Mouse (Mus musculus): Measurements from ENCODE around the gene 4930595D18Rik. TPM values are rescaled to one million over a fixed set of nuclear protein-coding genes. Genes with fewer than 3 reads are reported as not detected.

The 4930595D18Rik gene
- polyA plus RNA-seq, 2 experiments = 0.08 TPM; not detected in 1

DNA sequence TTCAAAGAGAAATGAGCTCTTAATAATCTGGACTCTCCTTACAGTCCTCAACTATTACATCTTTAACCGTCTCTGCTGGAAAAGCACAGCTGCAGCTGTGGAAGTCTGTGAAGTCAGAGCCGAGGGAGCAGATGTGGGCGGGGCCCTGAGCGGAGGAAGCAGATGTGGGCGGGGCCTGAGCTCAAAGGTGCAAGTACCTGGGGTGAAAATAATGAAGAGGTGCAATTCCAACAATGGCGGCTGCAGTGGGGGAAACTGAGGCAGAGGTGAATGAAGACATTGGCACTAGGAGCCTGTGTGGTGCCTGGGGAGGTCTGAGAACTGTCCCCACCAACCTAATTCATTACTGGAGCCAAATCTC is 34.1 kb downstream of the 4930595D18Rik start:
- no peaks in the 10 kb centered on the region for H3K9me3 ChIP-seq (ENCODE audit: control insufficient read depth, low read length)
- no peak overlapping the region for H3K27ac ChIP-seq (replicated peaks; ENCODE audit: low read depth, low read length)
- no peak overlapping the region for H3K4me2 ChIP-seq (replicated peaks; ENCODE audit: low read depth, low read length, severe bottlenecking)
- WGBS = 7% methylated on average over 6 of the region's 6 CpGs
- H3K27me3 ChIP-seq (ENCODE audit: control insufficient read depth, insufficient read depth, low read length) = no peaks in the 10 kb centered on the region
- TF ChIP-seq POLR2A (IDR thresholded peaks at IDR 0.05; ENCODE audit: borderline replicate concordance, extremely low read depth, insufficient read depth, insufficient read length) = no peak
- H3K36me3 ChIP-seq (ENCODE audit: control insufficient read depth, insufficient read depth, low read length) = no peaks in the 10 kb centered on the region
- 0 out of 2 replicates have a peak, but pooled peaks have one; percentile 44 for ATAC-seq (ENCODE audit: low FRiP score, low read depth)
- peaks cover 17% of the 10 kb centered on the region for H3K4me1 ChIP-seq (ENCODE audit: control insufficient read depth, insufficient read depth, low read length)
- no peak overlapping the region for H3K9ac ChIP-seq (ENCODE audit: low read depth, low read length, severe bottlenecking)
- no peak overlapping the region for H3K4me3 ChIP-seq (replicated peaks; ENCODE audit: low read length)
- DNase-seq (ENCODE audit: low spot score) = no peak

DNA sequence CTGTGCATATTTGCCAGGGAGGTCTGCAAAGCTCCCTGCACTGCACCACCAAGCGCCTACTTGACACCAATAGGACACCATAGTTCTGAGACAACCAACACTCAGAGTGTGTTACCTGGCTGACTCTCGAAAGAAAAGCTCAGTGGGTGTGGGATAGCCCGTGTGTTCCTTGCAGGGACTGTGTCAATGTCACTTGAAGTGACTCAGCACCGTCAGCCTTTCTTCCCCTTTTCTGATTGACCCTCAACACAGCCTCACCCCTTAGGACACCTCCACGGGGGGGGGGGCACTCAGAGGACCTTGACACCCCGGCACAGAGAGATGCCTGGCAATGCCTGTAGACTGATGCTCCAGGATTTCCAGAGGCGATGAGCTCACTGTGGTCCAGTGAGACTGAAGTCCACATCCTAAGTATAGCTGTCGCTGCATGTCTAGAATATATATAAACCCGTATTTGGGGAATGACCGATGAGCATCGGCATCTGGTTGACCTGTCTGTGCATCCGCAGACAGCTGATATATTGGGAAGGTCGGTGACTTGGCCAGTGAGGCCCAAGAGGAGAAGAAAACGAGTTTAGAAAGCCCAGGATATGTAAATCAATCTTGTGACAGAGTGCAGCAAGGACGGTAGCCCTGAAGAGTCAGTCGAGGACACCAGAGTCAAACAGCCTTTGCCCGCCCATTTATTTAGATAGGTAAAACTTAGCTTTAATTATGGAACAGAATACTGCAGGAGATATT is 34.6 kb downstream of the 4930595D18Rik start:
- no peak for TF ChIP-seq POLR2A (IDR thresholded peaks at IDR 0.05; ENCODE audit: borderline replicate concordance, extremely low read depth, insufficient read depth, insufficient read length)
- H3K36me3 ChIP-seq (ENCODE audit: control insufficient read depth, insufficient read depth, low read length) = no peaks in the 10 kb centered on the region
- no peaks in the 10 kb centered on the region for H3K9me3 ChIP-seq (ENCODE audit: control insufficient read depth, low read length)
- no peak overlapping the region for H3K4me2 ChIP-seq (replicated peaks; ENCODE audit: low read depth, low read length, severe bottlenecking)
- no peak overlapping the region for H3K9ac ChIP-seq (ENCODE audit: low read depth, low read length, severe bottlenecking)
- H3K27ac ChIP-seq (replicated peaks; ENCODE audit: low read depth, low read length) = no peak overlapping the region
- no peak overlapping the region for H3K4me3 ChIP-seq (replicated peaks; ENCODE audit: low read length)
- DNase-seq (ENCODE audit: low spot score) (no peak), ATAC-seq (ENCODE audit: low FRiP score, low read depth) (0 out of 2 replicates have a peak, but pooled peaks have one; percentile 12)
- H3K27me3 ChIP-seq (ENCODE audit: control insufficient read depth, insufficient read depth, low read length) = no peaks in the 10 kb centered on the region
- 63% methylated on average over 17 of the region's 17 CpGs for WGBS
- H3K4me1 ChIP-seq (ENCODE audit: control insufficient read depth, insufficient read depth, low read length) = peaks cover 19% of the 10 kb centered on the region

DNA sequence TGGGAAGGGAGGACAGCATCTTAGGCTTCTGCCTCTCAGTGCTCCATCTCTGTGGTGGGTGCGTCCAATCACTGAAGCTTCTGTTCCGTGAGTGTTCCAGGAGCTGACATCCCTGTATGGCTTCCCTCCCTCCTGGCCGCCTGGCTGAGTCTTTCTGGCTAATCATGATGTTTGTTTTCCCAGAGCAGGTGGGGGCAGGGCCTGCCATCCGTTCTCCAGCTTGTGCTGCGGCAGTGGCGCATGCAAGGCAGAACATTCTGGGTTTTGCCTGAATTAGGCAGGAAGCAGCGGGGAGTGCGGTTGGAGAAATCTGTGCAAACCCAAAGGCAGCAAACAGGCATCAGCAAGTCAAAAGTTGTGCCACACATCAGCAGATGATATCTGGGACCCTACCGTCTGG is 39.0 kb downstream of the 4930595D18Rik start:
- Histone ChIP-seq H3K4me3 (replicated peaks; ENCODE audit: low read length) (no peak overlapping the region), H3K27me3 (ENCODE audit: control insufficient read depth, insufficient read depth, low read length) (no peaks in the 10 kb centered on the region), H3K4me2 (replicated peaks; ENCODE audit: low read depth, low read length, severe bottlenecking) (no peak overlapping the region), H3K36me3 (ENCODE audit: control insufficient read depth, insufficient read depth, low read length) (no peaks in the 10 kb centered on the region), H3K4me1 (ENCODE audit: control insufficient read depth, insufficient read depth, low read length) (peaks cover 20% of the 10 kb centered on the region), H3K27ac (replicated peaks; ENCODE audit: low read depth, low read length) (no peak overlapping the region), H3K9ac (ENCODE audit: low read depth, low read length, severe bottlenecking) (no peak overlapping the region), H3K9me3 (ENCODE audit: control insufficient read depth, low read length) (no peaks in the 10 kb centered on the region)
- 46% methylated on average over 9 of the region's 9 CpGs for WGBS
- ATAC-seq (ENCODE audit: low FRiP score, low read depth) (no peak), DNase-seq (ENCODE audit: low spot score) (no peak)
- TF ChIP-seq POLR2A (IDR thresholded peaks at IDR 0.05; ENCODE audit: borderline replicate concordance, extremely low read depth, insufficient read depth, insufficient read length) = no peak

DNA sequence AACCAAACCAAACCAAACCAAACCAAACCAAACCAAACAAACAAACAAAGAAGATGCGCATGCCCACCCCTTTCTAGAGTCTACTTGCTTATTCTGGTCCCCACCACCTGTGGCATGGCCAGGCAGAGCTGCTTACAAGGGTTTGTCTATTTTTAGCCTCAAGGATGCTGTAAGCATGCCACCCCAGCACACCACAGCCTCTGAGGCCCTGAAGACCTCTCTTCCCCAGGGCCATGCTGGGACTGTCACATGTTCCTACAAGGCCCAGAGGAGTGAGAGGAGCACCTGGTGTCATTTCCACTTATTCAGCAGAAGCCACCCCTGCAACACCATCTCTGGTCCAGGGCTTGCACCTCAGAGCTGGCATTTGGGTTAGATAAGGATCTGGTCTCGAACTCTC is 39.7 kb downstream of the 4930595D18Rik start:
- Histone ChIP-seq H3K9ac (ENCODE audit: low read depth, low read length, severe bottlenecking) (no peak overlapping the region), H3K27ac (replicated peaks; ENCODE audit: low read depth, low read length) (no peak overlapping the region), H3K36me3 (ENCODE audit: control insufficient read depth, insufficient read depth, low read length) (no peaks in the 10 kb centered on the region), H3K4me1 (ENCODE audit: control insufficient read depth, insufficient read depth, low read length) (peaks cover 18% of the 10 kb centered on the region), H3K4me2 (replicated peaks; ENCODE audit: low read depth, low read length, severe bottlenecking) (no peak overlapping the region), H3K4me3 (replicated peaks; ENCODE audit: low read length) (no peak overlapping the region), H3K27me3 (ENCODE audit: control insufficient read depth, insufficient read depth, low read length) (no peaks in the 10 kb centered on the region), H3K9me3 (ENCODE audit: control insufficient read depth, low read length) (no peaks in the 10 kb centered on the region)
- TF ChIP-seq POLR2A (IDR thresholded peaks at IDR 0.05; ENCODE audit: borderline replicate concordance, extremely low read depth, insufficient read depth, insufficient read length) = no peak
- DNase-seq (ENCODE audit: low spot score) (no peak), ATAC-seq (ENCODE audit: low FRiP score, low read depth) (no peak)
- WGBS = 97% methylated on average over 2 of the region's 2 CpGs

DNA sequence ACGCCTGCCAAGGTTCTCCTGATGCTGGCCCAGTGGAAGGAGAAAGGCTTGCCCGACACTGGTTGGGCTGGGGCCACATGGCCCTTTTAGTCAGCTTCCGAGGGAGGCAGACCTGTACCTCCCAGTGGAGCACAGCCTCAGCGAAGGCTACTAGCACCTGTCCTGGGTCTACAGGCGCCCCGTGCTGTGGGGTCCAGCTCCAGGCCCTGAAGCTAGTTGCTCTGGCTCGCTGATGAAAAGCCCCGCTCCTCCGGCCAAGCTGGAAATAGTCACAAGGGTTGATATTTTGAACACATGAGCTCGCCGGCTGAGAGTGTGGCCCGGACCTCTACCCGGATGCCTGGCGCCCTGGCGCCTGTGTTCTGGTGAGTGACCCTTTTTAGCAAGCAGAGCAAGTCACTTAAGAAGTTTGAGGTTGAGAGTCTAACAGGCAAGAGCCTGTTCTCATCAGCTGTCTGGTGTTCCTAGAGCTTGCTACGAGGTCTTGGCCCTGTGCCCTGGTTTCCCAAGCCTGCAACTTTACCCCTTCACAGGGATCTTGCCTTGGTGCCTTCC is 40.7 kb downstream of the 4930595D18Rik start:
- no peak for TF ChIP-seq POLR2A (IDR thresholded peaks at IDR 0.05; ENCODE audit: borderline replicate concordance, extremely low read depth, insufficient read depth, insufficient read length)
- WGBS = 50% methylated on average over 13 of the region's 16 CpGs
- Histone ChIP-seq H3K9me3 (ENCODE audit: control insufficient read depth, low read length) (no peaks in the 10 kb centered on the region), H3K4me1 (ENCODE audit: control insufficient read depth, insufficient read depth, low read length) (peaks cover 18% of the 10 kb centered on the region), H3K36me3 (ENCODE audit: control insufficient read depth, insufficient read depth, low read length) (no peaks in the 10 kb centered on the region), H3K9ac (ENCODE audit: low read depth, low read length, severe bottlenecking) (peak overlapping the region; percentile 21; the same call in 1 of the 2 replicates), H3K27ac (replicated peaks; ENCODE audit: low read depth, low read length) (peak overlapping the region; percentile 26; the same call in 1 of the 2 replicates), H3K4me2 (replicated peaks; ENCODE audit: low read depth, low read length, severe bottlenecking) (peak overlapping the region; percentile 22; the same call in 1 of the 2 replicates), H3K27me3 (ENCODE audit: control insufficient read depth, insufficient read depth, low read length) (no peaks in the 10 kb centered on the region), H3K4me3 (replicated peaks; ENCODE audit: low read length) (no peak overlapping the region)
- DNase-seq (ENCODE audit: low spot score) = peak; percentile 56
- peak; percentile 51 for ATAC-seq (ENCODE audit: low FRiP score, low read depth)
